Mouse (Mus musculus) midbrain, embryonic 15.5 days (tissue): Measurements from ENCODE around the gene Cpa1. TPM values are rescaled to one million over a fixed set of nuclear protein-coding genes. Genes with fewer than 3 reads are reported as not detected.

ENCODE experiments used
- ATAC-seq: fragments of 200-750 bp; cut with Nextera tagmentation; replicated peaks from 2 replicates; pipeline ENCODE4 v1.8.0; 2017; ENCODE audit warnings: moderate TSS enrichment
- H3K27ac ChIP-seq: fragments of 300-500 bp; sonication (generic); 2 replicates; pipeline ENCODE4 v1.5.1; 2015; ENCODE audit warnings: mild to moderate bottlenecking, inconsistent platforms
- H3K27me3 ChIP-seq: fragments of 300-500 bp; sonication (generic); replicated peaks from 2 replicates; pipeline ENCODE4 v1.6.1; 2015; ENCODE audit warnings: inconsistent platforms
- H3K36me3 ChIP-seq: fragments of 300-500 bp; sonication (generic); replicated peaks from 2 replicates; pipeline ENCODE4 v1.6.1; 2015; ENCODE audit warnings: inconsistent platforms
- H3K4me1 ChIP-seq: fragments of 300-500 bp; sonication (generic); 2 replicates; pipeline ENCODE4 v1.6.1; 2015; ENCODE audit warnings: inconsistent platforms
- H3K4me2 ChIP-seq: fragments of 300-500 bp; sonication (generic); 2 replicates; pipeline ENCODE4 v1.6.1; 2015; ENCODE audit warnings: inconsistent platforms, mild to moderate bottlenecking, moderate library complexity
- H3K4me3 ChIP-seq: fragments of 300-500 bp; sonication (generic); 2 replicates; pipeline ENCODE4 v1.5.1; 2015; ENCODE audit warnings: mild to moderate bottlenecking, inconsistent platforms
- H3K9ac ChIP-seq: fragments of 300-500 bp; sonication (generic); 2 replicates; pipeline ENCODE4 v1.6.1; 2015; ENCODE audit warnings: mild to moderate bottlenecking, inconsistent platforms
- H3K9me3 ChIP-seq: fragments of 300-500 bp; sonication (generic); 2 replicates; pipeline ENCODE4 v1.6.1; 2016; ENCODE audit warnings: inconsistent platforms
- WGBS: fragments of 180-500 bp; shearing (Covaris S2); methylation state at CpG from one replicate; pipeline ENCODE4 v1.1.7; 2015; ENCODE audit warnings: mixed read lengths; 5-methylcytosine and 5-hydroxymethylcytosine counted together
- polyA plus RNA-seq: library from polyadenylated mRNA; unstranded; fragments of >200 nt; fragmentation: Nextera tagmentation; extraction: Ambion mirVana; gene quantifications from 2 replicates; pipeline ENCODE4 v1.2.1, GENCODE M21; 2015

Cpa1 gene
- polyA plus RNA-seq, 1 experiment from 2014 or later, result 0.89 TPM

DNA sequence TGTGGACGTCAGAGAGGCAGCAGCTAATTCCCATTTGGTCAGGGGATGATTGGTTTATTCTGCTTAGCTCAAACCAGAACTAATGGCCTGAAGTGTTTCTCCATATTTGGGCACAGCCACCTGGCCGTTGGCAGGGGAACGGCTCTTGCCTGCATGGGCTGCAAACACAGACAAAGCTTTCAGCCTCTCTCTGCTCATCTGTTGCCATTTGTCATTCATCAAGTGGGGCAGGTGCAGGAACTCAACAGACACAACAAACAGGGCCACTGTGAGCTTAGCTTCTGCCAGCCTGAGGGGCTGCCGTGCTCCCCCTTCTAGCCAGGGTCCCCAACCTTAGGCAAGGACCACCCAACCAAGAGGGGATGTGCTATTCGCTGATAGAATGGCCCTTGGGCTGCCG is 10.9 kb upstream of the Cpa1 start:
- Histone ChIP-seq H3K4me1 (peaks cover 9% of the 10 kb centered on the region), H3K9ac (no peak overlapping the region), H3K9me3 (no peaks in the 10 kb centered on the region), H3K27me3 (no peaks in the 10 kb centered on the region), H3K4me3 (no peak overlapping the region), H3K4me2 (no peak overlapping the region), H3K27ac (peak overlapping the region; percentile 68), H3K36me3 (no peaks in the 10 kb centered on the region)
- ATAC-seq, result peak; percentile 82
- 30% methylated on average over 6 of the region's 6 CpGs for WGBS

DNA sequence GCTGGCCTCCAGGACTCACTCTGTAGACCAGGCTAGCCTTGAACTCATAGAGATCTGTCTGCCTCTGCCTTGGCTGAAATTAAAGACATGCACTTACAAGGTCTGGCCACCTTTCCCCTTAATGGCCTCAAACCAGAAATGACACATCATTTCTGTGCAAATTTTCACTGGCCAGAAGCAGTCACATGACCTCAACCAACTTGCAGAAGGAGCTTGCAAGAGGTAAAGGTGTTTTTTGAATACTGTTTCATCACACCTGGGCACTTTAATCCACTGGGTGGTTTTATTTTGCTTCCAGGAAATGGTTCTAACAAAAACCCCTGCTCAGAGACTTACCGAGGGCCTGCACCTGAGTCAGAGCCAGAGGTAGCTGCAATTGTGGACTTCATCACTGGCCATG is 9.0 kb upstream of the Cpa1 start:
- Histone ChIP-seq H3K4me1 (peaks cover 9% of the 10 kb centered on the region), H3K4me2 (no peak overlapping the region), H3K27me3 (no peaks in the 10 kb centered on the region), H3K36me3 (no peaks in the 10 kb centered on the region), H3K27ac (no peak overlapping the region), H3K4me3 (no peak overlapping the region), H3K9ac (no peak overlapping the region), H3K9me3 (no peaks in the 10 kb centered on the region)
- no peak for ATAC-seq
- WGBS, result 97% methylated on average over 1 of the region's 1 CpGs

DNA sequence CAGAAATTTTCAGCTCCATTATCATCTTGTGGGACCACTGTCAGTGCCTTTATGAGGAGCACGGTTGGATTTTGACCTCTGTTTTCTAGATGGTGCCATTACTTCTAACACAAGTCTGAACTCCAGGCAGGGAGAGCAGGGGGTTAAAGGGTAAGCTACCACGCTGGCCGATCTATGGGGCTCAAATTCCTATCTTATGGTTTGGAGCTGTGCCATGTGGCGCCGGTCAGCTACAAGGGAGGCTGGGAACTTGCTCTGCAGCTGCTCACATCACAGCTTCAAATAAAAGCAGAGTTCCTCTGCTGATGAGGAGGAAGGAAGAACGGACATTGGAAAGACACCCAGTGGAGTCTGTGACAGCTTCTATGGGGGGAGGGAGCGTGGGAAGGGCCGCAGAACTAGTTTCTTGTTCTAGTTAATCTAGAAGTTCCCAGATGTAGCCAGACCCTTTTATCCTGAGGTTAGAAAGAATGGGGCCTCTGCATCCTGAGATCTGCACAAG is 3.6 kb upstream of the Cpa1 start:
- Histone ChIP-seq H3K27ac (no peak overlapping the region), H3K4me2 (no peak overlapping the region), H3K27me3 (no peaks in the 10 kb centered on the region)

DNA sequence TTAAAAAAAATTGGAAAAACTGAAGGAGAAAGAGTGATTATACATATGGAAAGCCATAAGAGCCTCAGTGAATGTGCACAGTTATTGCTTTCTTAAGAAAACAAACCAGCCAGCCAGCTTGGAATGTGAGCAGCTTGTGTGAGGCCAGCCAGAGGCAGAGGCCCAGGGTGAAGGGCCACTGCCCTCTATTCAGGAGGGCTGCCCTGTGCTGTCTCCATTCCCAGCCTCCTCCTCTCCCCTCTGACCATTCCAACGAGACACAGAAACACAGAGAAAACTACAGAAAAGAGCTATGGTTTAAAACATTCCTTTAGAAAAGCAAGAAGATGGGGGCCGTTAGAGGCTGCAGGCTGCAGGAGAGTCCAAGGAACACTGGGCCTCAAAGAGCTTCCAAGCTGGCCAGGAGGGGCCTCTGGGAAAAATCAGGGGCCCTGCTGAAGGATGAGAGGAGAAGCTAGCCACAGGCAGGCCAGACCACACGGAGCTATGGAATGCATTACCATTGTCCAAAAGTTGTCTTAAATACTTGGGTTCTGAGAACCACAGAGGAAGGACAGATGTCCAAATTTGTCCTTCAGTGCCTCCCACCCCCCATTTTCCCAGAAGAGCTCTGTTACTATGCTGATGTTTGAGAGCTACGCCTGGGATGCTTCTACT is 2.7 kb upstream of the Cpa1 start:
- Histone ChIP-seq H3K36me3 (no peaks in the 10 kb centered on the region), H3K9ac (no peak overlapping the region)
- WGBS, result 30% methylated on average over 4 of the region's 4 CpGs

More for the DNA sequence above, 3.6 kb upstream of the Cpa1 start:
- ATAC-seq, result no peak
- no peak overlapping the region for H3K9ac ChIP-seq
- no peaks in the 10 kb centered on the region for H3K36me3 ChIP-seq
- H3K9me3 ChIP-seq, result no peaks in the 10 kb centered on the region
- 0 out of 2 replicates have a peak, but pooled peaks cover 5% of the 10 kb centered on the region for H3K4me1 ChIP-seq
- H3K4me3 ChIP-seq, result no peak overlapping the region
- 55% methylated on average over 8 of the region's 8 CpGs for WGBS

DNA sequence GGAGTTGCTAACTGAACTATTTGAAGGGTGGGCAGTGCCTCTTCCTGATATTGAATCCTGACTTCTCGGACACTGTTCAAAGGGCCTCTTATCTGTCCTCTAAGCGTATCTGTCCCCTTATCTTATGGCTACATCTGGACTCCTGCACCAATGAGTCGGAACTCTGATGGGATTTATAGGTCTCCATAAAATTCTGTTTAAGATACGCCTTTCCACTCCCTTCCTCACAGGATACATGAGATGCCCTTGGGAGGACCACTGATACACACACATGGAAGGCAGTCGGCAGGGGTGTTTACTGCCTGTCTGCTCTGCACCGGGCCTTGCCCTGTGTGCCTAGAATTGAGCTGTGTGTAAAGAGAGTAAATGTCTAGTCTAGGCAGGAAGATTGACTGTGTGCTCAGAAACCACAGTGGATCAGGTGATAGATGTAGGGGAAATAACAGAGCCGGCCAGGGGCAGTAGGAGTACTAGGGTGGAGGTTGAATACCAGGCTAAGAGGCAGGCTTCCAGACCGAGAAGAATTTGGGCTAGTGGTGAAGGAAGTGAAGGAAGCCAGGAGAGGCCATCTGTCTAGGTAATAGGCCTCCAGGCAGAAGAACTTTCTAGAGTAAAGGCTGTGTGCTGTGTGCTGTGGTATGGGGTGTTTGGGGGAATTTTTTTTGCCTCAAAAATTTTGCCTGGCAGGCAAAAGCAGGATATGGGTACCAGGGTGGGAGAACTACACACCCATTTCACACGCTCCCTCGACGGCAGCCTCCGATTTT is 4.9 kb downstream of the Cpa1 start:
- H3K27ac ChIP-seq, result no peak overlapping the region

More for the DNA sequence above, 2.7 kb upstream of the Cpa1 start:
- H3K9me3 ChIP-seq, result no peaks in the 10 kb centered on the region
- ATAC-seq, result no peak
- no peak overlapping the region for H3K27ac ChIP-seq
- no peaks in the 10 kb centered on the region for H3K27me3 ChIP-seq
- 0 out of 2 replicates have a peak, but pooled peaks cover 5% of the 10 kb centered on the region for H3K4me1 ChIP-seq
- H3K4me2 ChIP-seq, result no peak overlapping the region
- H3K4me3 ChIP-seq, result no peak overlapping the region

DNA sequence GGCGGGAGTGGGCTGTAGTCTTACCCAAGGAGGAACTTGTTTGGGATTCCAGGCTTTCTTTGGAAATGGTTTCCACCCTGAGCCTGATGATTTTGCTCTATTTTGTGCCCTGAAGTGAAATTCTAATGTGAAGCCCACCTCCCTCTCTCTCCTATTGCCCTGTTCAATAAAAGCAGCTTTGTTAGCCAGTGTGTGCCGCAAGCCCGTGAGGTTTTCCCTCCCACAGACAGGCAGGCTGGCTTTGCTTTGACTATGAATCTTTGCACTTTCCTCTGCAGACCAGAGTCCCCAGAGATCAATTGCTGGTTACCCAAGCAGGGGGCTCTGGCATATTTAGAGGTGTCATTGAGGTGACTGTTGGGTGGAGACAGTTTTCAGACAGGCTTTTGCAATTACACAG is 5.4 kb downstream of the Cpa1 start:
- H3K4me1 ChIP-seq, result 0 out of 2 replicates have a peak, but pooled peaks cover 3% of the 10 kb centered on the region
- 41% methylated on average over 3 of the region's 3 CpGs for WGBS
- H3K9ac ChIP-seq, result no peak overlapping the region
- ATAC-seq, result no peak
- no peak overlapping the region for H3K27ac ChIP-seq
- no peaks in the 10 kb centered on the region for H3K27me3 ChIP-seq
- H3K36me3 ChIP-seq, result no peaks in the 10 kb centered on the region
- H3K4me2 ChIP-seq, result no peak overlapping the region
- no peaks in the 10 kb centered on the region for H3K9me3 ChIP-seq
- no peak overlapping the region for H3K4me3 ChIP-seq

More for the DNA sequence above, 4.9 kb downstream of the Cpa1 start:
- no peaks in the 10 kb centered on the region for H3K9me3 ChIP-seq
- no peak overlapping the region for H3K4me3 ChIP-seq
- H3K4me1 ChIP-seq, result 0 out of 2 replicates have a peak, but pooled peaks cover 3% of the 10 kb centered on the region
- no peaks in the 10 kb centered on the region for H3K27me3 ChIP-seq
- no peak overlapping the region for H3K9ac ChIP-seq
- H3K4me2 ChIP-seq, result no peak overlapping the region
- WGBS, result 89% methylated on average over 12 of the region's 12 CpGs
- no peak for ATAC-seq
- no peaks in the 10 kb centered on the region for H3K36me3 ChIP-seq

DNA sequence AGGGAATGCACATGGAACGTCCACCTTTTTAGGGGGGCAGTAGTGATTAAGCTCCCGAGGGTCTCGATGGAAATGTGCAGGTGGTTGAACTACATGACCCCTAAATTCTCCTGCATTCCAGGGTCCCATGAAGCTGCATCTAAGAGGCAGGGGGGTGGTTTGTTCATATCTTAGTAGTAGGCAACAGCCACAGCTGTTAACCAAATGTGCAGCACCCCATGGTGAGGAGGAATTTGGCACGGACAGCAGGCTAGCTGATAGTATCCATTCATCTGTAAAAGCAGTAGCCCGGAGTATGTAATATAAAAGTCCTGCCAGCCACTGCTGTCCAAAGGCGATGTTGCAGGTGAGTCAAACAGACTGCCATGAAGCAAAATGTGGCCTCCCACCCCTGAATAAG is 6.4 kb downstream of the Cpa1 start:
- Histone ChIP-seq H3K4me2 (no peak overlapping the region), H3K9ac (no peak overlapping the region), H3K27ac (no peak overlapping the region), H3K4me3 (no peak overlapping the region), H3K36me3 (no peaks in the 10 kb centered on the region), H3K9me3 (no peaks in the 10 kb centered on the region), H3K4me1 (0 out of 2 replicates have a peak, but pooled peaks cover 3% of the 10 kb centered on the region), H3K27me3 (no peaks in the 10 kb centered on the region)
- 78% methylated on average over 6 of the region's 6 CpGs for WGBS
- no peak for ATAC-seq

DNA sequence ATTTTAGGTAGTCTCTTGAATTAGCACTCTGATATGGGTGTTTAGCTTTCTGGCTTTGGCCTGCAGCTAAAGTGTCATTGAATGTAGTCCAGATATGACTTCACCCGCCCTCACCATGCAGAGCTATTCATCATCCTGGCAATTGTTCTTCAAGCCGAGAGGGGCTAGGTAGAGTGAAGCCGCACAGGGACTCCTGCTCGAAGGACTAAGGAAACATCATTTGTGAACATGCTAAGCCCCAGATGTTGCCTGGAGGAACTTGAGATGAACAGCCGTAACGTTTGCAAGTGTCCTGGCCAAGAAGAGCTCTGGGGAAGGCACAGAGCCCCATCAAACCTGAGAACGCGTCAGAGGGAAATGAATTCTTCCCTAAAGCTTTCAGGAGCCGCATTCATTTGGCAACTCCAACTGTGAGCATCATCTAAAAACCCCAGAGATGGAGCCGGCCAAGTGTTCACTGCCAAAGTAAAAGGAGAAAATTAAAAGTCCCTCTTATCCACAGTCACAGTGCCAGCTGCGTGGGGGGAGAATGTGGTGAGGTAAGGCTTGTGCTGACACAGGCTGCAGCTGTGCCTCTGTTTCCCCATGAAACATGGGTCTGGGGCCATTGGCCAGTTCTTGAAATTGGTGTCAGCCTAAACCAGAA is 10.8 kb downstream of the Cpa1 start:
- Histone ChIP-seq H3K4me1 (peaks cover 23% of the 10 kb centered on the region), H3K27ac (no peak overlapping the region), H3K9me3 (no peaks in the 10 kb centered on the region), H3K4me3 (no peak overlapping the region), H3K4me2 (no peak overlapping the region), H3K27me3 (no peaks in the 10 kb centered on the region), H3K9ac (no peak overlapping the region), H3K36me3 (no peaks in the 10 kb centered on the region)
- no peak for ATAC-seq
- WGBS, result 70% methylated on average over 11 of the region's 11 CpGs

DNA sequence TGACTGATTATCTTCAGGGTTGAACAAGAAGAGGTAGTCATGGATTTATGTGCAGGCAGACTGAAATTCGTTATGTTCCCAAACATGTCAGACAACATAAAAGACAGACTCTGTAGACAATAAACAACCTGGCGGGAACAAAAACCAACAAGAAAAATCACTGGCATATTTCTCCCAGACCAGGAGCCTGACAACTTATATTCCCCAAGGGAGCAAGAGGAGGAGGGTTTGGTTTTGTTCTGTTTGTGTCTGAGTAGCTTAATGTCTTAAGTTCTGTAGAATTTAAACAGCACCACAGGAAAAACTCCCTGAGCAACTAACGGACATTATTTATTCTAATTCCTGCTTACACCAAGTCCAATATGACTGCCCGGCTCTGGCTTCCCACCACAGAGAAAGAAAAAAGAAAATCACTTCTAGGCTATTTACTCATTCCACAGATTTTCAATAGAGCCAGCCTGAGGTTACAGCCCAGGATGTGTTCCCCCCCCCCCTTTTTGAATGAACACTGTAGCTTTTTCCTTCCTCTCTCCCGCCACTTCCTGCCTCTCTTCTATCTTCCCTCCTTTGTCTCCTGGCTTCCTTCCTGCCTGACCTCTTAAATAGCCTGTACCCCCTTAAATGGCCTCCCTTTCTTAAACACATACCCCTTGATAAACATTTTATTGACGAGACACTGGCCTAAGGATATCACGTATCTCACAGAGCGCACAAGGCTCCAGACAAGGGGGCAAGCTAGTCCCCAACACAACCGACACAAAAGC is 13.6 kb downstream of the Cpa1 start:
- peak overlapping the region; percentile 80 for H3K27ac ChIP-seq
- no peak overlapping the region for H3K4me3 ChIP-seq
- H3K27me3 ChIP-seq, result no peaks in the 10 kb centered on the region
- H3K9me3 ChIP-seq, result no peaks in the 10 kb centered on the region
- WGBS, result 66% methylated on average over 9 of the region's 9 CpGs
- H3K36me3 ChIP-seq, result no peaks in the 10 kb centered on the region
- H3K9ac ChIP-seq, result no peak overlapping the region
- no peak overlapping the region for H3K4me2 ChIP-seq
- ATAC-seq, result no peak
- peaks cover 39% of the 10 kb centered on the region for H3K4me1 ChIP-seq

DNA sequence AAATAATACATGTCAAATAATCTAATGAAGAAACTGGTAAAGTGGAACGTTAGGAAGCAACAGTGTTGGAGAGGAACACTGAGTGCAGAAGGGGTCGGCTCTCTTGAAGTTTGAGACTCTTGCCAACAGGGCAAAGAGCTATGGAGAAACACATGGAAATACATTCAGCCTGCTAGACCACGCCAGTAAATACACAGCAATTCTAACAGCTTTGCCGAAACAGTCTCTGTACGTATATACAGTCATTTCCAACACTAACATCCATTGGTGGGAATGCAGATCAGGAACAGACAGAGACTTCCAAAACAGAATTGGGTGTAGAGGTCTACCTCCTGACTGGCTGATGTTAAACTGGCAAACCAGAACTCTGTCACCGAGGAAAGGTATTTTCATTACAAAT is 14.5 kb downstream of the Cpa1 start:
- Histone ChIP-seq H3K27ac (peak overlapping the region; percentile 80), H3K9ac (no peak overlapping the region), H3K4me3 (no peak overlapping the region), H3K27me3 (no peaks in the 10 kb centered on the region), H3K36me3 (no peaks in the 10 kb centered on the region), H3K4me2 (no peak overlapping the region), H3K4me1 (peaks cover 39% of the 10 kb centered on the region), H3K9me3 (no peaks in the 10 kb centered on the region)
- no peak for ATAC-seq
- 82% methylated on average over 6 of the region's 6 CpGs for WGBS

DNA sequence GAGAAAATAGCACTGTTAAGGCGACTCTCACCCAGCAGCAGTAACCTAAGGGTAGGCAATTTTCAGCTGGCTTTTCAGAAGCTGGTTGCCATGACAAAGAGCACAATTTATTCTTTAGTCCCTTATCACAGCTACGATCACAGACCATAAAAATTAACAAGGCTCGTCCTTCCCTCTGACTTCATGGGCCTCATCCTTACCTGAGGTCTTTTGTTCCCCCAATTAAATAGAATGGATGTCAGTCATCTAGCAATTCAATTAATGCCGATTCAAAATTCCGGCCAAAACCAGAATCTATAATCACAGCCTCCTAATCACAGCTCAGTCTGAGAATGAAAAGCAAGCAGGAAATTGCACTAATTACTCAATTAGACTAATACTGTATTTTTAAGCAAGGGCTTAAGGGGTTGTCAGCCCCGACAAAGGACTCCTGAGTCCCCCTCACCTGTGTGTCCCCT is 15.4 kb downstream of the Cpa1 start:
- 13% methylated on average over 6 of the region's 6 CpGs for WGBS
- ATAC-seq, result peak; percentile 68
- no peak overlapping the region for H3K9ac ChIP-seq

More for the DNA sequence above, 15.4 kb downstream of the Cpa1 start:
- H3K4me1 ChIP-seq, result peaks cover 39% of the 10 kb centered on the region
- no peaks in the 10 kb centered on the region for H3K27me3 ChIP-seq
- H3K36me3 ChIP-seq, result no peaks in the 10 kb centered on the region
- H3K4me2 ChIP-seq, result no peak overlapping the region
- no peaks in the 10 kb centered on the region for H3K9me3 ChIP-seq
- no peak overlapping the region for H3K4me3 ChIP-seq
- H3K27ac ChIP-seq, result peak overlapping the region; percentile 80
